Mouse (Mus musculus): Measurements from ENCODE around the gene Tsc2. TPM values are rescaled to one million over a fixed set of nuclear protein-coding genes. Genes with fewer than 3 reads are reported as not detected.
A peak's percentile ranks its signal among the peaks of the same experiment; 100 is the strongest.
"Not testable (repeated sequence)": the region's sequence is repeated elsewhere in the genome, so short reads cannot be mapped to it uniquely, and the experiment has no call there.

Tsc2 gene
- polyA plus RNA-seq, 1 experiment: 49.5 TPM

DNA sequence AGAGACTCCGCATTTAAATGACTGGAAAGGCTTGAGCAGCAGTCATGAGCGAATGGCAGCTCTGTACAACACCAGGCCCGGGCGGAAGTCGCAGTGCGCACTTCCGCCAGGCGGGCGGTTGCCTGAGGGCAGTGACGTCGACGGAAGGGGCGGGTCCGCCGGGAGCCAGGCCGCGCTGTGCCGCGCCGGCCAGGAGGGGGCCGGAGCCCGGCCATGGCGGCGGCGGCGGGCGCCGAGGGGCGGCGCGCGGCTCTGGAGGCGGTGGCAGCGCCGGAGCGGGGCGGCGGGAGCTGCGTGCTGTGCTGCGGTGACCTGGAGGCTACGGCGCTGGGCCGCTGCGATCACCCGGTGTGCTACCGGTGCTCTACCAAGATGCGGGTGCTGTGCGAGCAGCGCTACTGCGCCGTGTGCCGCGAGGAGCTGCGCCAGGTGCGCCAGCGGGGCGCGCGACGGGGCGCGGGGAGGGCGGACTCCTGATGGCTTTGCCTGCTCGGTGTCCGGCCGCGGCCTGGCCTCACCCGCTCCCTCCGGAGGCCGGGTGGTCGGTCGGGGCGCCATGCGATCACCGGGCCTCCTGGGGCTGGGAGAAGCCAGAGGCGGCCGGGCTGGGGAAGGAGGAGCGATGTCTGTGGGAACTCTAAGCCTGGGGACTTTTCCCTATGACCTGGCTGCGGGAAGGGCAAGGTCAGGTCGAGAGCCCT is 37.3 kb upstream of the Tsc2 start, which contains the start of gene Zfp598:
Gene Zfp598, plus strand, starts transcription at position 143 of the 701 bp plus-strand sequence.
- peaks cover 50% of the 10 kb centered on the region for H3K79me2 ChIP-seq (ENCODE audit: control insufficient read depth, insufficient read depth)
- peak within 1 kb of the TSS; percentile 96 for H3K4me2 ChIP-seq (ENCODE audit: low read depth)
- H3K36me3 ChIP-seq (ENCODE audit: control insufficient read depth, insufficient read depth): no peaks in the 10 kb centered on the region
- no peak for TF ChIP-seq TCF12 (IDR thresholded peaks at IDR 0.05; ENCODE audit: insufficient read depth, poor library complexity, severe bottlenecking)
- peak; percentile 86 for TF ChIP-seq POLR2A (IDR thresholded peaks at IDR 0.05; ENCODE audit: insufficient read length, low read depth)
- no peak for TF ChIP-seq MYOG (IDR thresholded peaks at IDR 0.05; ENCODE audit: control insufficient read depth in 1 of 3, insufficient read depth in 1 of 3, insufficient read length in 2 of 3, low read depth in 2 of 3)
- peak in 2 of 3 experiments; percentile 32 to 73 for TF ChIP-seq MYOD1 (IDR thresholded peaks at IDR 0.05; ENCODE audit: control insufficient read depth in 1 of 3, insufficient read length in 2 of 3, low read depth in 2 of 3)
- peak; percentile 75 for TF ChIP-seq POLR2AphosphoS2 (IDR thresholded peaks at IDR 0.05; ENCODE audit: insufficient read length, low read depth)
- TF ChIP-seq CEBPB (IDR thresholded peaks at IDR 0.05; ENCODE audit: insufficient read depth, poor library complexity, severe bottlenecking): no peak
- TF ChIP-seq REST (IDR thresholded peaks at IDR 0.05; ENCODE audit: insufficient read depth, insufficient read length): no peak
- no peak for TF ChIP-seq USF1 (IDR thresholded peaks at IDR 0.05; ENCODE audit: low read depth)
- no peak for TF ChIP-seq E2F4 (IDR thresholded peaks at IDR 0.05; ENCODE audit: insufficient read depth)
- H3K27me3 ChIP-seq (ENCODE audit: control insufficient read depth, insufficient read depth, insufficient read length): no peaks in the 10 kb centered on the region
- H3K4me3 ChIP-seq: peak within 1 kb of the TSS; percentile 78
- peak within 1 kb of the TSS; percentile 81 for H3ac ChIP-seq (ENCODE audit: control insufficient read depth, insufficient read length)

DNA sequence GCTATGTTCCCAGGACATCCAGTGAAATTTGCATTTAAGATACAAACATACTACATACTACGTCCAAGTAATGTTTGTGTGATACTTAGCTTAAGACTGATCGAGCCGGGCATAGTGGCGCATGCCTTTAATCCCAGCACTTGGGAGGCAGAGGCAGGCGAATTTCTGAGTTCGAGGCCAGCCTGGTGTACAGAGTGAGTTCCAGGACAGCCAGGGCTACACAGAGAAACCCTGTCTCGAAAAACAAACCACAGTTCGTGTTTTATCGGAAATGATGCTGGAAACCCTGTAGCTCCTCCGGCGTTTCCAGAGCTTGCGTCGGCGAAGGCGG is 36.7 kb upstream of the Tsc2 start:
- Histone ChIP-seq H3K79me2 (ENCODE audit: control insufficient read depth, insufficient read depth) (peaks cover 46% of the 10 kb centered on the region), H3ac (ENCODE audit: control insufficient read depth, insufficient read length) (peak overlapping the region; percentile 81), H3K4me3 (peak overlapping the region; percentile 78), H3K4me2 (ENCODE audit: low read depth) (peak overlapping the region; percentile 82)
- H3K36me3 ChIP-seq (ENCODE audit: control insufficient read depth, insufficient read depth); H3K27me3 ChIP-seq (ENCODE audit: control insufficient read depth, insufficient read depth, insufficient read length): not testable (repeated sequence)
- peak; percentile 65; the same call in 1 of the 2 replicates for TF ChIP-seq CEBPB (IDR thresholded peaks at IDR 0.05; ENCODE audit: insufficient read depth, poor library complexity, severe bottlenecking)

GRCm38 (mm10) chr17:24667416-24667815 is 35.0 kb upstream of the Tsc2 start:
- no peak overlapping the region for H3K4me3 ChIP-seq
- H3K36me3 ChIP-seq (ENCODE audit: control insufficient read depth, insufficient read depth): no peaks in the 10 kb centered on the region
- peaks cover 28% of the 10 kb centered on the region for H3K79me2 ChIP-seq (ENCODE audit: control insufficient read depth, insufficient read depth)
- H3K4me2 ChIP-seq (ENCODE audit: low read depth): no peak overlapping the region
- H3K27me3 ChIP-seq (ENCODE audit: control insufficient read depth, insufficient read depth, insufficient read length): no peaks in the 10 kb centered on the region
- TF ChIP-seq POLR2A (IDR thresholded peaks at IDR 0.05; ENCODE audit: insufficient read length, low read depth) (no peak), E2F4 (IDR thresholded peaks at IDR 0.05; ENCODE audit: insufficient read depth) (no peak), SRF (IDR thresholded peaks at IDR 0.05; ENCODE audit: control insufficient read depth, insufficient read length, low read depth) (no peak), MYOD1 (IDR thresholded peaks at IDR 0.05; ENCODE audit: control insufficient read depth in 1 of 3, insufficient read length in 2 of 3, low read depth in 2 of 3) (no peak), REST (IDR thresholded peaks at IDR 0.05; ENCODE audit: insufficient read depth, insufficient read length) (no peak)
- H3ac ChIP-seq (ENCODE audit: control insufficient read depth, insufficient read length): no peak overlapping the region

GRCm38 (mm10) chr17:24667011-24667410 is 34.6 kb upstream of the Tsc2 start:
- H3ac ChIP-seq (ENCODE audit: control insufficient read depth, insufficient read length); H3K27me3 ChIP-seq (ENCODE audit: control insufficient read depth, insufficient read depth, insufficient read length); H3K4me3 ChIP-seq; H3K4me2 ChIP-seq (ENCODE audit: low read depth); H3K36me3 ChIP-seq (ENCODE audit: control insufficient read depth, insufficient read depth): not testable (repeated sequence)
- H3K79me2 ChIP-seq (ENCODE audit: control insufficient read depth, insufficient read depth): peaks cover 24% of the 10 kb centered on the region

- no peaks in the 10 kb centered on the region for H3K36me3 ChIP-seq (ENCODE audit: control insufficient read depth, insufficient read depth)
- H3K4me2 ChIP-seq (ENCODE audit: low read depth): peak within 1 kb of the TSS; percentile 24
- peaks cover 7% of the 10 kb centered on the region for H3K27me3 ChIP-seq (ENCODE audit: control insufficient read depth, insufficient read depth, insufficient read length)
- H3ac ChIP-seq (ENCODE audit: control insufficient read depth, insufficient read length): no peak within 1 kb of the TSS
- no peak within 1 kb of the TSS for H3K4me3 ChIP-seq
- TF ChIP-seq USF1 (IDR thresholded peaks at IDR 0.05; ENCODE audit: low read depth): no peak
- TF ChIP-seq E2F4 (IDR thresholded peaks at IDR 0.05; ENCODE audit: insufficient read depth): no peak
- no peak for TF ChIP-seq REST (IDR thresholded peaks at IDR 0.05; ENCODE audit: insufficient read depth, insufficient read length)
- TF ChIP-seq POLR2AphosphoS2 (IDR thresholded peaks at IDR 0.05; ENCODE audit: insufficient read length, low read depth): no peak
- no peak for TF ChIP-seq MYOD1 (IDR thresholded peaks at IDR 0.05; ENCODE audit: control insufficient read depth in 1 of 3, insufficient read length in 2 of 3, low read depth in 2 of 3)
- no peak for TF ChIP-seq TCF3 (IDR thresholded peaks at IDR 0.05; ENCODE audit: insufficient read length, low read depth)
- TF ChIP-seq SRF (IDR thresholded peaks at IDR 0.05; ENCODE audit: control insufficient read depth, insufficient read length, low read depth): no peak
- no peak for TF ChIP-seq POLR2A (IDR thresholded peaks at IDR 0.05; ENCODE audit: insufficient read length, low read depth)
- no peak for TF ChIP-seq TCF12 (IDR thresholded peaks at IDR 0.05; ENCODE audit: insufficient read depth, poor library complexity, severe bottlenecking)
- no peak for TF ChIP-seq MAX (IDR thresholded peaks at IDR 0.05; ENCODE audit: low read depth)
- no peak for TF ChIP-seq MYOG (IDR thresholded peaks at IDR 0.05; ENCODE audit: control insufficient read depth in 1 of 3, insufficient read depth in 1 of 3, insufficient read length in 2 of 3, low read depth in 2 of 3)
- no peak for TF ChIP-seq CEBPB (IDR thresholded peaks at IDR 0.05; ENCODE audit: insufficient read depth, poor library complexity, severe bottlenecking)
- H3K79me2 ChIP-seq (ENCODE audit: control insufficient read depth, insufficient read depth): no peaks in the 10 kb centered on the region
These were observed 25.8 kb upstream of the Tsc2 start, which contains the start of gene Npw for GRCm38 (mm10) chr17:24658017-24658758. Npw (minus strand) TSS chr17:24658457.
